Mouse (Mus musculus) brown adipose tissue, adult 24 weeks (tissue): ENCODE data around the gene Spata9. TPM values are rescaled to one million over a fixed set of nuclear protein-coding genes. Genes with fewer than 3 reads are reported as not detected.

Experiments
- H3K27ac ChIP-seq: fragments of 200-500 bp; replicated peaks from 2 replicates; pipeline ENCODE4 v1.5.1; 2012; ENCODE audit warnings: low read depth, mild to moderate bottlenecking, low read length
- H3K4me1 ChIP-seq: fragments of 200-500 bp; 2 replicates; pipeline ENCODE4 v1.6.1; 2012; ENCODE audit warnings: low read length, mixed read lengths; ENCODE audit not compliant: control insufficient read depth, insufficient read depth, insufficient read length
- H3K4me3 ChIP-seq: fragments of 200-500 bp; 2 replicates; pipeline ENCODE4 v1.5.1; 2012; ENCODE audit warnings: low read depth, mild to moderate bottlenecking, low read length, moderate library complexity; ENCODE audit not compliant: insufficient read depth
- polyA plus RNA-seq: library from polyadenylated mRNA; stranded (reverse); fragments of >200 nt; gene quantifications from 2 replicates; pipeline ENCODE4 v1.2.4, GENCODE M21; 2012; ENCODE audit not compliant: missing spikeins, insufficient read depth, insufficient read length

Gene Spata9
- polyA plus RNA-seq, 1 experiment: not detected

- Histone ChIP-seq H3K27ac (no peak overlapping the region), H3K4me3 (no peak overlapping the region), H3K4me1 (no peaks in the 10 kb centered on the region)
Observed at GRCm38 (mm10) chr13:75955357-75955992, 11.5 kb upstream of the Spata9 start.

GRCm38 (mm10) chr13:75974481-75974880, 7.5 kb downstream of the Spata9 start:
- no peak overlapping the region for H3K4me3 ChIP-seq
- no peak overlapping the region for H3K27ac ChIP-seq
- H3K4me1 ChIP-seq: no peaks in the 10 kb centered on the region

GRCm38 (mm10) chr13:75975629-75976028, 8.7 kb downstream of the Spata9 start:
- Histone ChIP-seq H3K27ac (no peak overlapping the region), H3K4me1 (no peaks in the 10 kb centered on the region), H3K4me3 (no peak overlapping the region)

GRCm38 (mm10) chr13:75976218-75976617, 9.3 kb downstream of the Spata9 start:
- Histone ChIP-seq H3K4me1 (no peaks in the 10 kb centered on the region), H3K4me3 (no peak overlapping the region), H3K27ac (no peak overlapping the region)

GRCm38 (mm10) chr13:75976649-75977048, 9.7 kb downstream of the Spata9 start:
- H3K27ac ChIP-seq: no peak overlapping the region
- no peak overlapping the region for H3K4me3 ChIP-seq
- no peaks in the 10 kb centered on the region for H3K4me1 ChIP-seq

- Histone ChIP-seq H3K4me1 (no peaks in the 10 kb centered on the region), H3K4me3 (no peak overlapping the region), H3K27ac (no peak overlapping the region)
Observed at GRCm38 (mm10) chr13:75981901-75982300, 15.0 kb downstream of the Spata9 start.

- no peak overlapping the region for H3K4me3 ChIP-seq
- H3K27ac ChIP-seq: no peak overlapping the region
- no peaks in the 10 kb centered on the region for H3K4me1 ChIP-seq
Observed at GRCm38 (mm10) chr13:75988096-75988495, 21.1 kb downstream of the Spata9 start.

GRCm38 (mm10) chr13:75992169-75993028, 25.4 kb downstream of the Spata9 start:
- Histone ChIP-seq H3K4me3 (no peak overlapping the region), H3K4me1 (no peaks in the 10 kb centered on the region), H3K27ac (no peak overlapping the region)

- Histone ChIP-seq H3K4me3 (no peak overlapping the region), H3K4me1 (no peaks in the 10 kb centered on the region), H3K27ac (no peak overlapping the region)
Observed at GRCm38 (mm10) chr13:76003272-76003671, 36.3 kb downstream of the Spata9 start.

- H3K4me1 ChIP-seq: no peaks in the 10 kb centered on the region
- no peak overlapping the region for H3K4me3 ChIP-seq
- no peak overlapping the region for H3K27ac ChIP-seq
Observed at GRCm38 (mm10) chr13:76014511-76014910, 47.6 kb downstream of the Spata9 start.

GRCm38 (mm10) chr13:76017465-76017864, 50.5 kb downstream of the Spata9 start:
- Histone ChIP-seq H3K4me3 (peak overlapping the region; percentile 80), H3K27ac (peak overlapping the region; percentile 97), H3K4me1 (no peaks in the 10 kb centered on the region)

GRCm38 (mm10) chr13:76017974-76018843, 51.3 kb downstream of the Spata9 start, which contains the start of gene Rfesd:
Rfesd (minus strand) TSS chr13:76018719.
- H3K4me1 ChIP-seq: no peaks in the 10 kb centered on the region
- peak within 1 kb of the TSS; percentile 97 for H3K27ac ChIP-seq
- peak within 1 kb of the TSS; percentile 80 for H3K4me3 ChIP-seq

- Histone ChIP-seq H3K4me3 (peak overlapping the region; percentile 80), H3K4me1 (no peaks in the 10 kb centered on the region), H3K27ac (peak overlapping the region; percentile 82)
Observed at GRCm38 (mm10) chr13:76018844-76019400, 52.0 kb downstream of the Spata9 start.

GRCm38 (mm10) chr13:76021782-76022181, 54.8 kb downstream of the Spata9 start:
- Histone ChIP-seq H3K4me1 (no peaks in the 10 kb centered on the region), H3K27ac (no peak overlapping the region), H3K4me3 (no peak overlapping the region)

GRCm38 (mm10) chr13:76024588-76024987, 57.6 kb downstream of the Spata9 start:
- H3K4me1 ChIP-seq: no peaks in the 10 kb centered on the region
- H3K27ac ChIP-seq: no peak overlapping the region
- H3K4me3 ChIP-seq: no peak overlapping the region
